Mouse (Mus musculus) inflammation-experienced regulatory T-cells, adult 6 months (primary cell): Measurements from ENCODE around the gene Rusc2. TPM values are rescaled to one million over a fixed set of nuclear protein-coding genes. Genes with fewer than 3 reads are reported as not detected.

Experiments
- ATAC-seq: one replicate; pipeline ENCODE4 v1.8.0; 2017
- polyA plus RNA-seq, 3 experiments: library from polyadenylated mRNA; unstranded; fragments of 100-300 nt; shearing (Covaris generic); gene quantifications; one replicate each; pipeline ENCODE4 v1.2.1; 2017

Rusc2 gene
- polyA plus RNA-seq, result not detected

DNA sequence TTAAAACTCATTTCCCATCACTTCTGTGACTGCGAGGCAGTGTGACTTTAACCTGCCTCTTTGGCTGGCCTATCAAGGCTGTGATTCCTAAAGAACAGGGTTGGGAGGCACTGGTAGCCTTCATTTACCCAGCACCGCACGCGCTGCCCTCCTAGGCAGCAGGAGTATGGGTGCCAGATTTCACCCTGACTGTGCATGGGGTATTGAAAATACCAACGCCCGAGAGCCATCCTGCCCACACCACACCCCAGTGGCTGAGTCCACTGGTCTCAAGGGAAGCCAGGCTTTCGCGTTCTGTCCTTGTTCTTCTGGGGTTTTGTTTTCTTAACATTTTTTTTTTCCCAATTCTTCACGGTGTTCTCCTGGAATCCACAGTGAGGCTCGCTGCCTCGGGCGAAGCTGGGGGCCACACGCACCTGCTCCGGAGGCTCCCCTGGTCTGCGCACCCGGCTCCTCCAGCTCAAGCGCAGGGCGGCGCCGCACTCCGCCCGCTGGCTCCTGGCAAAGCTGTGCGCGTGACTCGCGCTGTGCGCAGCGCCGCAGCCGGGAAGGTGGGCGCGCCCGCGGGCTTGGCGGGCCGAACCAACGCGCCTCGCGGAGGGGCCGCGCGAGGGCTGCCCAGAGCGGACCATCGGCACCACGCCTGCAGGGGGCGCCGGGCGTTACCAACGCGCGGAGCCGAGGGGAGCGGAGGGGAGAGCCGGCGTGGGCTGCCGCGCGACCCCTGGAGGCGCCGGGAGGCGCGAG is at the start of gene Rusc2:
Rusc2 (plus strand) TSS at position 572 of the 747 bp plus-strand sequence.
- ATAC-seq, result no peak

DNA sequence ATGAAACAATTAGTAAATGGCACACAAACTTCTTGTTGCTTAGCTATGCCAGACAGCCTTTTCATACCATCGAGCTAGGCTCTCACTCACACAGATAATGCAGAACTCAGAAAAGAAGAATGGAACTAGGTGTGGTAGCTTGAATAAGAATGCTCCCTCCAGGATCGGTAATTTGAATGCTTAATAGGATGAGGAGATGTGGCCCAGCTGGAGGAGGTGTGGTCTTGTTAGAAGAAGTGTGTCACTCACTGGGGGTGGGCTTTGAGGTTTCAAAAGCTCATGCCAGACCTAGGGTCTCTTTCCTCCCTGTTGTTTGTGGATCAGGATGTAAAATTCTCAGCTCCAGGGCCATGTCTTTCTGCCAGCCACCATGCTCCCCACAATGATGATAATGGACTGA is 47.0 kb upstream of the Rusc2 start:
- ATAC-seq, result no peak

- no peak for ATAC-seq
Observed at GRCm38 (mm10) chr4:43336176-43336575, 45.6 kb upstream of the Rusc2 start.

DNA sequence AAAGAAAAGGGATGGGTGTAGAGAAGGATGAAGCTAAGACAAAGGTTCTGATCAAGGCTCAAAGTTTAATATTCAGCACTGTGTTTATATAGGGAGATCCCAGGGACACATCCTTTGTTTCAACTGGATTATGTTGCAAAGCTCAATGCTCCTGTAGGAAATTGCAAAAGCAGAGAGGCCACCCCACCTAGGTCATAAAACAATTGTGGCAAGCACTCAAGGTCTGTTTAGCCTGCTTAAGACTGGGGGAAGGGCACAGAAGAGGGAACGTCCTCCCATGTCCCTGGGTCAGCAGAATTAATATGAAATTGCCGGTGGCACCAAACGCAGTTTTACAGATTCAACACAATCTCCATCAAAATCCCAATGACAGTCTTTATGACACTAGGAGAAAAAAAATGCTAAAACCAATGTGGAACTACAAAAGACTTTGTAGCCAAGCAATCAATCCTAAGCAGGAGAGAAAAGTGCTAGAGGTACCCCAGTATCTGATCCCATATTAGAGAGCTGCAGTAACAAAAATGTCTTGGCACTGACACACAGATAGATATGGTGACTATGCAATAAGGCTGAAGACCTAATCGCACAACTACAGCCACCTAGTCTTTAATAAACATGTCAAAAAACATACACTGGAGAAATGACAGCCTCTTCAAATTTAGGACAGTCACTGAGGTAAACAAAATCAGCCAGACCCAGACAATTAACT is 41.5 kb upstream of the Rusc2 start:
- ATAC-seq, result no peak

- ATAC-seq, result no peak
Observed at GRCm38 (mm10) chr4:43341276-43341891, 40.4 kb upstream of the Rusc2 start.

GRCm38 (mm10) chr4:43342443-43342842 is 39.3 kb upstream of the Rusc2 start:
- no peak for ATAC-seq

- no peak for ATAC-seq
Observed at GRCm38 (mm10) chr4:43344932-43345331, 36.8 kb upstream of the Rusc2 start.

GRCm38 (mm10) chr4:43349206-43349605 is 32.6 kb upstream of the Rusc2 start:
- no peak for ATAC-seq

- no peak for ATAC-seq
Observed at GRCm38 (mm10) chr4:43350038-43350560, 31.7 kb upstream of the Rusc2 start.

GRCm38 (mm10) chr4:43353662-43354061 is 28.1 kb upstream of the Rusc2 start:
- no peak for ATAC-seq

DNA sequence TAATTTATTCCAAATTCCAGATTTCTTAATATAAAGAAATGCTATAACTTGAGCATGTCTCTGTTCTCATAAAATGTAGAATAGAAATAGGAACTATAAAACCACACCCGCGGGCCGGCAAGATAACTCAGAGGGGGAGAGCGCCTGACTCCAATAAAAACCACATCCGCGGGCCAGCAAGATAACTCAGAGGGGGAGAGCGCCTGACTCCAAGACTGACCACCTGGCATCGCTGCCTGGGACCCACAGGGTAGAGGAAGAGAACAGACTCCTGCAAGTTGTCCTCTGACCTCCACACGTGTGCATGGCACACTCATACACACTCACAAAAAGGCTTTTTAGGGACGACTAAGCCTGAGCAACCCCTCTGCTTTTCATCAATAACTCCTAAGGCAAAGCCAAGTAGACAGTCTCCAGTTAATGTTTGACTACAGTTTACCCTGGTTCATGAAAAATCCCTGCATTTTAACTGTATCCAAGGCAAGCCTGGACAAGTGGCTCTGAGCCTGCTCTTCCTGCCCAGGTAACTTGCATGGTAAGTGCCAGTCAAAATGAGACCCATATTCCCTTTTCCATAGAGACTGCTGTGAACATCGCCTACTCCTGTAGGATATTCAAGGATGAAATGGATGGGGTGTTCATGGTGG is 16.7 kb upstream of the Rusc2 start:
- no peak for ATAC-seq

DNA sequence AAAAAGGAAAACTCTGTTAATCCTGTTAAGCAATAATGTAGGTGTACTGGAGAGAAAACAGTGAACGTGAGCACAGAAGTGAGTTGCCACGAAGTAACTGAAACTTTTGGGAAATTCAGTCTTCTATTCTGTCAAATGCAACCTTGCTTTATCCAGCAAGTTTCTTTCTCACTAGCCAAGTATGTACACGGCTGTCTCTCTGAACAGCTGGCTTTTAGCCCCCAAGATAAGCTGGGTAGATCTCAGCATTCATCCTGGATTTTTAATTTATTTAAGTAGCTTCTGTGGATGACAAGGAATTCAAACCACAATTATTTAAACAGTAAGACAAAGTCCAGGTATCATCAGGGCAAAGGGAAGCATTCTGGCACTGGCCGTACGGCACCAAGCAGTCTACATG is 14.5 kb upstream of the Rusc2 start:
- no peak for ATAC-seq

- no peak for ATAC-seq
Observed at GRCm38 (mm10) chr4:43367787-43368186, 14.0 kb upstream of the Rusc2 start.

GRCm38 (mm10) chr4:43371406-43371805 is 10.4 kb upstream of the Rusc2 start:
- ATAC-seq, result no peak

DNA sequence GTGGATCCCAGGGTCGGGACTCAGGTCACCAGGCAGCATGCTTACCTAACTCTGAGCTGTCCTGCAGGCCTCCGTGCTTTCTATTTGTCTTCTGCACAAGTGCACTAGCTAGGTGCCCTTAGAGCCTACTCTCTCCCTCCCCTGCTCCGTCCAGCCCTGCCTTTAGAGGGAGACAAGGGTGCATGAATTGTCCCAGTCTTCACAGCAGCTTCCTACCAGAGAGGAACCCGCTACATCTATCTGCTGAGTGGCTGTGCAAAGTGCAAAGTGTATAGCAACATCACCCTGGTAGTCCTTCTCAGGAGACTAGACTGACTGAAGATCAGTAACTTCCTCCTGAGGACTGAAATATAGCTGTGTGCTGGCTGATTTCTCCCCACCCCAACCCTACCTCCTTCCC is 9.6 kb upstream of the Rusc2 start:
- ATAC-seq, result no peak

- no peak for ATAC-seq
Observed at GRCm38 (mm10) chr4:43374266-43374665, 7.5 kb upstream of the Rusc2 start.

- no peak for ATAC-seq
Observed at GRCm38 (mm10) chr4:43379601-43380000, 2.2 kb upstream of the Rusc2 start.

GRCm38 (mm10) chr4:43380951-43381350 is 828 bp upstream of the Rusc2 start:
- no peak for ATAC-seq

GRCm38 (mm10) chr4:43382155-43383020 is 609 bp downstream of the Rusc2 start:
- ATAC-seq, result no peak

DNA sequence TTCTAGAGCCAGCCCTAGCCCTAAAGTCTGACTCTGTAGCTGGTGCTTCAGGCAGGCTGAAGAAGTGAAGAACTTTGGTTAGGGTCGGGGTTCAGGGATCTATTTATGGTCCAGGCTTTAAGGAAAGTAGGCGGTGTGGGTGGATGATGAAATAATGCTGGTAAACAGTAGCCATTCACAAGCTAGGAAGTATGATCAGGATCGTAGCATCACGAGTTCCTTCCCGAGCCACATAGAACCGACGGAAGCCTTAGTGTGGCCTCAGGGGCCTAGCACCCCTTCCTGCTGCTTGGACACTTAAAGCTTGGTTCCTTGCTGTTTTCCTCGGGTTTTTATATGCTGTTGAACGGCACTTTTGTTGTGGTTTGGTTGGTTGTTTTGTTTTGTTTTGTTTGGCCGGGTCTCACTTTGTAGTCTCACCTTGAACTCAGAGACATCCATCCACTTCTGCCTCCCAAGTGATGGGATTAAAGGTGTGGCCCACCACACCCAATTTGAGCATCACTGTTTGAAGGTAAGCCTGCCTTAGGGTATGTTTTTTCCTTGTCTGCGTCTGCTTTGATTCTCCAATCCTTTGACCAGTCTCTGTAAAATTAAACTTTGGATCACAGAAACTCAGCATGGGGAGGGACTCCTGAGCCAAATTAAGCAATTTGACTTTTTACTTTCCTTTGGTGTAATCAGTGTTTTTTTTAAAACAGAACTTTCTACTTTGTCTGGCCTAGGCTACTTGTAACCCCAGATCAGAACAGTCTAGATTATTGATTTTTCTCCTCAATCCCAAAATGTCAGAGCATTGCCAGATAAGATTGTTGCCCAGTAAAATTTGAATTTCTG is 1.7 kb downstream of the Rusc2 start:
- ATAC-seq, result no peak

GRCm38 (mm10) chr4:43384083-43384460 is 2.3 kb downstream of the Rusc2 start:
- no peak for ATAC-seq
